27 mouse cellular contexts compared by ENCODE assay signal in genomic region chr19:10673275-10673674, GRCm38 (mm10). TPM values are rescaled to one million over a fixed set of nuclear protein-coding genes. Genes with fewer than 3 reads are reported as not detected.
A peak's percentile ranks its signal among the peaks of the same experiment; 100 is the strongest.
DNase-seq lines count a peak whose midpoint lies in the region; ATAC-seq and TF ChIP-seq lines count a peak whose summit lies in the region.
"Had no signal": no experiment of that assay in that cellular context is flagged by ENCODE, and none has a peak within 500 bp of the region (broad histone marks: within the 10 kb centered on the region; RNA-seq: fewer than 3 reads in every experiment).

No protein-coding gene starts in this region.

- WGBS in limb, embryonic 13.5 days = 32% methylated on average over 1 of the region's 1 CpGs
- 42% methylated on average over 1 of the region's 1 CpGs for WGBS in limb, embryonic 10.5 days
- 41% methylated on average over 1 of the region's 1 CpGs for WGBS in limb, embryonic 14.5 days
- 50% methylated on average over 1 of the region's 1 CpGs for whole genome bisulfite sequencing in forebrain, embryonic 10.5 days

- H3K4me1 ChIP-seq in limb, embryonic 13.5 days = no peaks in the 10 kb centered on the region
- H3K4me1 ChIP-seq in limb, embryonic 10.5 days = 0 out of 2 replicates have a peak, but pooled peaks cover 3% of the 10 kb centered on the region
- H3K4me1 ChIP-seq in limb, embryonic 14.5 days (ENCODE audit: control insufficient read depth, insufficient read depth, low read length) = no peaks in the 10 kb centered on the region
- H3K4me1 ChIP-seq in forebrain, embryonic 10.5 days = peaks cover 5% of the 10 kb centered on the region; the same call in 1 of the 2 replicates
- H3K4me1 ChIP-seq: embryonic facial prominence, embryonic 13.5 days; hindbrain, embryonic 12.5 days; hindbrain, embryonic 15.5 days had no signal

- no peak overlapping the region for H3K9ac ChIP-seq in limb, embryonic 13.5 days
- H3K9ac ChIP-seq in limb, embryonic 14.5 days (ENCODE audit: low read depth, low read length, severe bottlenecking) = no peak overlapping the region
- H3K9ac ChIP-seq: embryonic facial prominence, embryonic 13.5 days; forebrain, postnatal 0 days; hindbrain, embryonic 12.5 days; hindbrain, embryonic 15.5 days had no signal

- no peak for TF ChIP-seq POLR2A in brain, embryonic 14.5 days (IDR thresholded peaks at IDR 0.05; ENCODE audit: borderline replicate concordance, extremely low read depth, insufficient read depth, insufficient read length, poor library complexity, severe bottlenecking)
- TF ChIP-seq POLR2A in limb, embryonic 14.5 days (IDR thresholded peaks at IDR 0.05; ENCODE audit: borderline replicate concordance, extremely low read depth, insufficient read depth, insufficient read length) = no peak

- no peak for DNase-seq in limb, embryonic 10.5 days (ENCODE audit: low spot score)
- DNase-seq in brain, embryonic 14.5 days (ENCODE audit: low read depth) = peak; percentile 9
- DNase-seq in limb, embryonic 14.5 days (ENCODE audit: low spot score) = no peak
- DNase-seq in forebrain, embryonic 10.5 days (ENCODE audit: extremely low spot score, low spot score) = no peak
- DNase-seq in right cerebral cortex, postnatal 4 days = no peak
- DNase-seq: adrenal gland, adult 2 months; adrenal gland, postnatal 14 days; cerebellum, adult 11-12 months; cerebellum, adult 8-10 months; cerebellum, postnatal 10 days; cerebellum, postnatal 36 days; forebrain, postnatal 0 days; gastrocnemius, adult 2 months; gastrocnemius, postnatal 14 days; heart, adult 11 months had no signal

- H3K4me3 ChIP-seq in limb, embryonic 13.5 days = no peak overlapping the region
- H3K4me3 ChIP-seq in limb, embryonic 10.5 days = no peak overlapping the region
- no peak overlapping the region for H3K4me3 ChIP-seq in limb, embryonic 14.5 days (replicated peaks; ENCODE audit: low read length)
- no peak overlapping the region for H3K4me3 ChIP-seq in forebrain, embryonic 10.5 days
- H3K4me3 ChIP-seq: embryonic facial prominence, embryonic 13.5 days; gastrocnemius, adult 2 months; hindbrain, embryonic 12.5 days; hindbrain, embryonic 15.5 days had no signal

- TF ChIP-seq CTCF in brain, embryonic 14.5 days (IDR thresholded peaks at IDR 0.05; ENCODE audit: borderline replicate concordance, extremely low read depth, insufficient read depth, insufficient read length) = no peak

- no peaks in the 10 kb centered on the region for H3K9me3 ChIP-seq in limb, embryonic 13.5 days
- no peaks in the 10 kb centered on the region for H3K9me3 ChIP-seq in limb, embryonic 10.5 days (replicated peaks)
- no peaks in the 10 kb centered on the region for H3K9me3 ChIP-seq in limb, embryonic 14.5 days (ENCODE audit: control insufficient read depth, low read length)
- H3K9me3 ChIP-seq in forebrain, embryonic 10.5 days = no peaks in the 10 kb centered on the region
- H3K9me3 ChIP-seq: embryonic facial prominence, embryonic 13.5 days; hindbrain, embryonic 12.5 days; hindbrain, embryonic 15.5 days had no signal

- no peaks in the 10 kb centered on the region for H3K36me3 ChIP-seq in limb, embryonic 13.5 days
- H3K36me3 ChIP-seq in limb, embryonic 10.5 days = no peaks in the 10 kb centered on the region
- no peaks in the 10 kb centered on the region for H3K36me3 ChIP-seq in limb, embryonic 14.5 days (ENCODE audit: control insufficient read depth, insufficient read depth, low read length)
- no peaks in the 10 kb centered on the region for H3K36me3 ChIP-seq in forebrain, embryonic 10.5 days (replicated peaks)
- H3K36me3 ChIP-seq: embryonic facial prominence, embryonic 13.5 days; hindbrain, embryonic 12.5 days; hindbrain, embryonic 15.5 days had no signal

- H3K27ac ChIP-seq in limb, embryonic 13.5 days = no peak overlapping the region
- no peak overlapping the region for H3K27ac ChIP-seq in limb, embryonic 10.5 days
- H3K27ac ChIP-seq in limb, embryonic 14.5 days (replicated peaks; ENCODE audit: low read depth, low read length) = no peak overlapping the region
- H3K27ac ChIP-seq in forebrain, embryonic 10.5 days = no peak overlapping the region
- H3K27ac ChIP-seq: embryonic facial prominence, embryonic 13.5 days; gastrocnemius, adult 2 months; hindbrain, embryonic 12.5 days; hindbrain, embryonic 15.5 days had no signal

- no peaks in the 10 kb centered on the region for H3K27me3 ChIP-seq in limb, embryonic 13.5 days
- no peaks in the 10 kb centered on the region for H3K27me3 ChIP-seq in limb, embryonic 10.5 days (ENCODE audit: low read depth, poor library complexity, severe bottlenecking)
- no peaks in the 10 kb centered on the region for H3K27me3 ChIP-seq in limb, embryonic 14.5 days (ENCODE audit: control insufficient read depth, insufficient read depth, low read length)
- H3K27me3 ChIP-seq in forebrain, embryonic 10.5 days (ENCODE audit: poor library complexity, severe bottlenecking) = no peaks in the 10 kb centered on the region
- H3K27me3 ChIP-seq: embryonic facial prominence, embryonic 13.5 days; hindbrain, embryonic 12.5 days; hindbrain, embryonic 15.5 days had no signal

- peak; percentile 57; the same call in 1 of the 2 replicates for ATAC-seq in limb, embryonic 13.5 days (ENCODE audit: low FRiP score, low read depth)
- peak; percentile 69; the same call in 1 of the 2 replicates for ATAC-seq in limb, embryonic 14.5 days (ENCODE audit: low FRiP score, low read depth)
- ATAC-seq: CD4-positive, CD25-positive, alpha-beta regulatory T cell, adult 4 months; forebrain, embryonic 14.5 days; forebrain, postnatal 0 days had no signal

- H3K4me2 ChIP-seq in limb, embryonic 13.5 days (replicated peaks) = no peak overlapping the region
- no peak overlapping the region for H3K4me2 ChIP-seq in limb, embryonic 14.5 days (replicated peaks; ENCODE audit: low read depth, low read length, severe bottlenecking)
- H3K4me2 ChIP-seq: embryonic facial prominence, embryonic 13.5 days; heart, embryonic 11.5 days; hindbrain, embryonic 12.5 days; hindbrain, embryonic 15.5 days had no signal

RNA-seq across cellular contexts. Expression of gene Pga5, which starts 4.6 kb away (rescaled TPM):
- polyA plus RNA-seq in limb, embryonic 13.5 days (2015; fragmentation: Nextera tagmentation; extraction: Ambion mirVana) = 0.10 TPM in 1 of 2 replicates, not detected in the other
- not detected in 2 replicates for polyA plus RNA-seq in limb, embryonic 10.5 days (2016; fragmentation: Nextera tagmentation; extraction: Ambion mirVana)
- polyA plus RNA-seq in brain, embryonic 14.5 days (2012; rRNA removed) = 0.07 TPM in 1 of 2 replicates, not detected in the other
- 0.12 and 0.23 TPM in 2 replicates for polyA plus RNA-seq in limb, embryonic 14.5 days (2012; rRNA removed)
- polyA plus RNA-seq in limb, embryonic 14.5 days (2014; fragmentation: Nextera tagmentation; extraction: Ambion mirVana) = not detected in 2 replicates
- polyA plus RNA-seq in forebrain, embryonic 10.5 days (2016; fragmentation: Nextera tagmentation; extraction: Ambion mirVana) = not detected in 2 replicates
- polyA plus RNA-seq: adrenal gland, adult 2 months; C2C12; CD4-positive, CD25-positive, alpha-beta regulatory T cell, adult 4 months; cortical plate, adult 2 months; embryonic facial prominence, embryonic 13.5 days; forebrain, embryonic 11.5 days; forebrain, embryonic 14.5 days; forebrain, postnatal 0 days; heart, embryonic 11.5 days; heart, embryonic 14.5 days; heart, postnatal 0 days; hindbrain, embryonic 12.5 days; hindbrain, embryonic 15.5 days had no signal

RNA-seq across cellular contexts. Expression of gene Vps37c, which starts 15.3 kb away (rescaled TPM):
- polyA plus RNA-seq in limb, embryonic 13.5 days (2015; fragmentation: Nextera tagmentation; extraction: Ambion mirVana) = 38.3 and 40.9 TPM in 2 replicates
- polyA plus RNA-seq in limb, embryonic 10.5 days (2016; fragmentation: Nextera tagmentation; extraction: Ambion mirVana) = 34.3 and 37.7 TPM in 2 replicates
- 28.5 and 29.0 TPM in 2 replicates for polyA plus RNA-seq in brain, embryonic 14.5 days (2012; rRNA removed)
- 30.2 and 37.4 TPM in 2 replicates for polyA plus RNA-seq in limb, embryonic 14.5 days (2012; rRNA removed)
- polyA plus RNA-seq in limb, embryonic 14.5 days (2014; fragmentation: Nextera tagmentation; extraction: Ambion mirVana) = 37.6 and 42.6 TPM in 2 replicates
- 33.5 and 36.1 TPM in 2 replicates for polyA plus RNA-seq in forebrain, embryonic 10.5 days (2016; fragmentation: Nextera tagmentation; extraction: Ambion mirVana)

RNA-seq across cellular contexts. Expression of gene Vwce, which starts 39.3 kb away (rescaled TPM):
- polyA plus RNA-seq in limb, embryonic 13.5 days (2015; fragmentation: Nextera tagmentation; extraction: Ambion mirVana) = 4.2 and 4.7 TPM in 2 replicates
- polyA plus RNA-seq in limb, embryonic 10.5 days (2016; fragmentation: Nextera tagmentation; extraction: Ambion mirVana) = 1.8 and 2.8 TPM in 2 replicates
- 1.1 TPM in 2 replicates for polyA plus RNA-seq in brain, embryonic 14.5 days (2012; rRNA removed)
- polyA plus RNA-seq in limb, embryonic 14.5 days (2012; rRNA removed) = 7.0 and 10.2 TPM in 2 replicates
- polyA plus RNA-seq in limb, embryonic 14.5 days (2014; fragmentation: Nextera tagmentation; extraction: Ambion mirVana) = 3.2 TPM in 2 replicates
- polyA plus RNA-seq in forebrain, embryonic 10.5 days (2016; fragmentation: Nextera tagmentation; extraction: Ambion mirVana) = 0.38 and 0.85 TPM in 2 replicates
- polyA plus RNA-seq: CD4-positive, CD25-positive, alpha-beta regulatory T cell, adult 4 months had no signal
